Mouse (Mus musculus): ENCODE results near the gene Vsig10. TPM values are rescaled to one million over a fixed set of nuclear protein-coding genes. Genes with fewer than 3 reads are reported as not detected.

Gene Vsig10
- total and polyA plus RNA-seq, 2 experiments, result 1.8 to 4.5 TPM

- peak overlapping the region; percentile 99 for H3K4me3 ChIP-seq (ENCODE audit: insufficient read depth, low read depth, low read length)
- H3K9ac ChIP-seq (ENCODE audit: low read depth, low read length), result peak overlapping the region; percentile 100
- no peak for TF ChIP-seq POLR2A (IDR thresholded peaks at IDR 0.05; ENCODE audit: extremely low read depth, insufficient read depth, low read length)
- TF ChIP-seq CTCF (IDR thresholded peaks at IDR 0.05; ENCODE audit: low read depth, low read length), result no peak
- under 1% methylated on average over 49 of the region's 49 CpGs for WGBS
- H3K79me2 ChIP-seq (ENCODE audit: control insufficient read depth, insufficient read depth, low read length), result peaks cover 20% of the 10 kb centered on the region
- H3K27me3 ChIP-seq (ENCODE audit: control insufficient read depth, insufficient read depth, low read length), result no peaks in the 10 kb centered on the region
- peak; percentile 33 for DNase-seq (ENCODE audit: extremely low read depth, low read depth, low spot score)
- no peaks in the 10 kb centered on the region for H3K36me3 ChIP-seq (ENCODE audit: control insufficient read depth, insufficient read depth, low read length)
- H3K4me1 ChIP-seq (ENCODE audit: control insufficient read depth, insufficient read depth, low read length), result peaks cover 26% of the 10 kb centered on the region
- H3K27ac ChIP-seq (replicated peaks; ENCODE audit: insufficient read depth, low read depth, low read length), result peak overlapping the region; percentile 91
Observed at GRCm38 (mm10) chr5:117357478-117358247, 38.8 kb downstream of the Vsig10 start.

- TF ChIP-seq POLR2A (IDR thresholded peaks at IDR 0.05; ENCODE audit: extremely low read depth, insufficient read depth, low read length) (no peak), CTCF (IDR thresholded peaks at IDR 0.05; ENCODE audit: low read depth, low read length) (no peak)
- no peak for DNase-seq (ENCODE audit: extremely low read depth, low read depth, low spot score)
- no peaks in the 10 kb centered on the region for H3K36me3 ChIP-seq (ENCODE audit: control insufficient read depth, insufficient read depth, low read length)
- 3% methylated on average over 6 of the region's 6 CpGs for WGBS
- peak overlapping the region; percentile 91 for H3K27ac ChIP-seq (replicated peaks; ENCODE audit: insufficient read depth, low read depth, low read length)
- peak overlapping the region; percentile 99 for H3K4me3 ChIP-seq (ENCODE audit: insufficient read depth, low read depth, low read length)
- H3K27me3 ChIP-seq (ENCODE audit: control insufficient read depth, insufficient read depth, low read length), result no peaks in the 10 kb centered on the region
- peaks cover 28% of the 10 kb centered on the region for H3K4me1 ChIP-seq (ENCODE audit: control insufficient read depth, insufficient read depth, low read length)
- H3K9ac ChIP-seq (ENCODE audit: low read depth, low read length), result peak overlapping the region; percentile 100
- peaks cover 25% of the 10 kb centered on the region for H3K79me2 ChIP-seq (ENCODE audit: control insufficient read depth, insufficient read depth, low read length)
Observed at GRCm38 (mm10) chr5:117358248-117358630, 39.4 kb downstream of the Vsig10 start.

- peak; percentile 58 for DNase-seq (ENCODE audit: extremely low read depth, low read depth, low spot score)
- no peaks in the 10 kb centered on the region for H3K27me3 ChIP-seq (ENCODE audit: control insufficient read depth, insufficient read depth, low read length)
- peak overlapping the region; percentile 87 for H3K27ac ChIP-seq (replicated peaks; ENCODE audit: insufficient read depth, low read depth, low read length)
- H3K4me3 ChIP-seq (ENCODE audit: insufficient read depth, low read depth, low read length), result no peak overlapping the region
- 32% methylated on average over 11 of the region's 11 CpGs for WGBS
- 0 out of 2 replicates have a peak, but pooled peaks cover under 1% of the 10 kb centered on the region for H3K36me3 ChIP-seq (ENCODE audit: control insufficient read depth, insufficient read depth, low read length)
- H3K9ac ChIP-seq (ENCODE audit: low read depth, low read length), result no peak overlapping the region
- H3K79me2 ChIP-seq (ENCODE audit: control insufficient read depth, insufficient read depth, low read length), result peaks cover 30% of the 10 kb centered on the region
- peaks cover 33% of the 10 kb centered on the region for H3K4me1 ChIP-seq (ENCODE audit: control insufficient read depth, insufficient read depth, low read length)
- TF ChIP-seq POLR2A (IDR thresholded peaks at IDR 0.05; ENCODE audit: extremely low read depth, insufficient read depth, low read length) (no peak), CTCF (IDR thresholded peaks at IDR 0.05; ENCODE audit: low read depth, low read length) (peak; percentile 88)
Observed at GRCm38 (mm10) chr5:117358725-117359124, 39.8 kb downstream of the Vsig10 start.

- Histone ChIP-seq H3K79me2 (ENCODE audit: control insufficient read depth, insufficient read depth, low read length) (peaks cover 35% of the 10 kb centered on the region), H3K4me3 (ENCODE audit: insufficient read depth, low read depth, low read length) (no peak overlapping the region), H3K36me3 (ENCODE audit: control insufficient read depth, insufficient read depth, low read length) (0 out of 2 replicates have a peak, but pooled peaks cover 3% of the 10 kb centered on the region), H3K4me1 (ENCODE audit: control insufficient read depth, insufficient read depth, low read length) (peaks cover 41% of the 10 kb centered on the region), H3K9ac (ENCODE audit: low read depth, low read length) (peak overlapping the region; percentile 29), H3K27me3 (ENCODE audit: control insufficient read depth, insufficient read depth, low read length) (no peaks in the 10 kb centered on the region), H3K27ac (replicated peaks; ENCODE audit: insufficient read depth, low read depth, low read length) (peak overlapping the region; percentile 87)
- DNase-seq (ENCODE audit: extremely low read depth, low read depth, low spot score), result peak; percentile 85
- whole genome bisulfite sequencing, result 12% methylated on average over 7 of the region's 7 CpGs
- TF ChIP-seq CTCF (IDR thresholded peaks at IDR 0.05; ENCODE audit: low read depth, low read length) (no peak), POLR2A (IDR thresholded peaks at IDR 0.05; ENCODE audit: extremely low read depth, insufficient read depth, low read length) (no peak)
Observed at GRCm38 (mm10) chr5:117359497-117360227, 40.8 kb downstream of the Vsig10 start.

DNA sequence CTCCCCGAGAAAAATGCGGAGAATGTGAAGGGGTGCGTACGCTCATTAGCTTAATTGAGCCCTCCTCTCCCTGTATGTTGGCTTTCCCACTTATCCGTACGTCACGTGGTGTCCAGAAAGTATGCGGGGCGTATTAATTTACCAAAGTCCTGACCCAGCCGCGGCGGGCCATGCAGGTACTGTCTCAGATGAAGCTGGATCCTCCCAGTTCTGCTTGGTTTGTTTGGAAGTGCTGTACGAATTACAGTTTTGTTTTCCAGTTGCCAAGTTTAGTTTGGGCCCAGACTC lies 41.3 kb downstream of the Vsig10 start:
- WGBS, result 38% methylated on average over 13 of the region's 13 CpGs
- H3K27ac ChIP-seq (replicated peaks; ENCODE audit: insufficient read depth, low read depth, low read length), result peak overlapping the region; percentile 87

More for the DNA sequence above, 41.3 kb downstream of the Vsig10 start:
- TF ChIP-seq POLR2A (IDR thresholded peaks at IDR 0.05; ENCODE audit: extremely low read depth, insufficient read depth, low read length) (no peak), CTCF (IDR thresholded peaks at IDR 0.05; ENCODE audit: low read depth, low read length) (no peak)
- Histone ChIP-seq H3K36me3 (ENCODE audit: control insufficient read depth, insufficient read depth, low read length) (0 out of 2 replicates have a peak, but pooled peaks cover 3% of the 10 kb centered on the region), H3K4me3 (ENCODE audit: insufficient read depth, low read depth, low read length) (no peak overlapping the region), H3K79me2 (ENCODE audit: control insufficient read depth, insufficient read depth, low read length) (peaks cover 35% of the 10 kb centered on the region), H3K9ac (ENCODE audit: low read depth, low read length) (peak overlapping the region; percentile 29), H3K4me1 (ENCODE audit: control insufficient read depth, insufficient read depth, low read length) (peaks cover 44% of the 10 kb centered on the region), H3K27me3 (ENCODE audit: control insufficient read depth, insufficient read depth, low read length) (no peaks in the 10 kb centered on the region)
- DNase-seq (ENCODE audit: extremely low read depth, low read depth, low spot score), result no peak
